Mouse (Mus musculus) heart, postnatal 0 days (tissue): ENCODE measurements around the gene Lrrk1. TPM values are rescaled to one million over a fixed set of nuclear protein-coding genes. Genes with fewer than 3 reads are reported as not detected.

Experiments
- ATAC-seq: fragments of 200-750 bp; cut with Nextera tagmentation; 2 replicates; pipeline ENCODE4 v1.8.0; 2017; ENCODE audit warnings: low read depth, moderate number of reproducible peaks, moderate library complexity; ENCODE audit not compliant: insufficient read depth
- DNase-seq: peaks from one replicate; pipeline ENCODE4 v3.0.0-alpha.2; 2016; ENCODE audit warnings: low spot score
- H3K27ac ChIP-seq: fragments of 300-500 bp; sonication (generic); 2 replicates; pipeline ENCODE4 v1.5.1; 2014; ENCODE audit warnings: low read depth, mild to moderate bottlenecking
- H3K27me3 ChIP-seq: fragments of 300-500 bp; sonication (generic); 2 replicates; pipeline ENCODE4 v1.6.1; 2014; ENCODE audit warnings: low read length, mixed read lengths; ENCODE audit not compliant: control insufficient read depth, insufficient read depth
- H3K36me3 ChIP-seq: fragments of 300-500 bp; sonication (generic); replicated peaks from 2 replicates; pipeline ENCODE4 v1.6.1; 2014; ENCODE audit warnings: low read length, mixed read lengths; ENCODE audit not compliant: control insufficient read depth, insufficient read depth
- H3K4me1 ChIP-seq: fragments of 300-500 bp; sonication (generic); 2 replicates; pipeline ENCODE4 v1.6.1; 2014; ENCODE audit warnings: antibody characterized with exemption; ENCODE audit not compliant: control insufficient read depth, insufficient read depth
- H3K4me2 ChIP-seq: fragments of 300-500 bp; sonication (generic); 2 replicates; pipeline ENCODE4 v1.6.1; 2014; ENCODE audit warnings: low read depth, mild to moderate bottlenecking, low read length, moderate library complexity
- H3K4me3 ChIP-seq: fragments of 300-500 bp; sonication (generic); 2 replicates; pipeline ENCODE4 v1.5.1; 2014; ENCODE audit warnings: low read depth, low read length
- H3K9ac ChIP-seq: fragments of 300-500 bp; sonication (generic); replicated peaks from 2 replicates; pipeline ENCODE4 v1.6.1; 2014; ENCODE audit warnings: low read depth, low read length, mixed read lengths
- H3K9me3 ChIP-seq: fragments of 300-500 bp; sonication (generic); replicated peaks from 2 replicates; pipeline ENCODE4 v1.6.1; 2016; ENCODE audit warnings: low read length; ENCODE audit not compliant: control insufficient read depth
- CTCF ChIP-seq: IDR thresholded peaks from 2 replicates; pipeline ENCODE4 v1.5.1; 2016; ENCODE audit warnings: antibody characterized with exemption, control low read depth, low read depth
- EP300 ChIP-seq: IDR thresholded peaks from 2 replicates; pipeline ENCODE4 v1.6.1; 2016; ENCODE audit warnings: antibody characterized with exemption, low read depth
- WGBS: fragments of 180-500 bp; shearing (Covaris S2); extraction: QIAGEN DNeasy Blood & Tissue Kit; methylation state at CpG from one replicate; pipeline ENCODE4 v1.1.7; 2014; 5-methylcytosine and 5-hydroxymethylcytosine counted together
- polyA plus RNA-seq: library from polyadenylated mRNA; unstranded; fragments of >200 nt; fragmentation: Nextera tagmentation; extraction: Ambion mirVana; gene quantifications from 2 replicates; pipeline ENCODE4 v1.2.1, GENCODE M21; 2015
- total RNA-seq: library from RNA; depleted of rRNA; stranded (reverse); fragments of >200 nt; gene quantifications from 2 replicates; pipeline ENCODE4 v1.2.3, GENCODE M21; 2014; ENCODE audit warnings: low replicate concordance

Lrrk1 gene
- total and polyA plus RNA-seq, 2 experiments from 2014 or later: 4.1 to 10.3 TPM

GRCm38 (mm10) chr7:66310670-66311656, 77.2 kb downstream of the Lrrk1 start:
- Histone ChIP-seq H3K9me3 (no peaks in the 10 kb centered on the region), H3K4me3 (no peak overlapping the region), H3K27ac (no peak overlapping the region), H3K9ac (no peak overlapping the region), H3K27me3 (no peaks in the 10 kb centered on the region), H3K4me2 (no peak overlapping the region), H3K4me1 (peaks cover 9% of the 10 kb centered on the region), H3K36me3 (peaks cover 16% of the 10 kb centered on the region)
- WGBS: 70% methylated on average over 26 of the region's 26 CpGs
- ATAC-seq: peak; percentile 30; the same call in 1 of the 2 replicates
- DNase-seq: no peak
- TF ChIP-seq CTCF (no peak), EP300 (no peak)

- Histone ChIP-seq H3K9ac (no peak overlapping the region), H3K27me3 (no peaks in the 10 kb centered on the region), H3K9me3 (no peaks in the 10 kb centered on the region), H3K4me3 (no peak overlapping the region), H3K4me2 (no peak overlapping the region), H3K27ac (no peak overlapping the region), H3K36me3 (peaks cover 18% of the 10 kb centered on the region), H3K4me1 (peaks cover 9% of the 10 kb centered on the region)
- 35% methylated on average over 7 of the region's 7 CpGs for WGBS
- ATAC-seq: 0 out of 2 replicates have a peak, but pooled peaks have one; percentile 39
- no peak for TF ChIP-seq EP300
- peak; percentile 97 for TF ChIP-seq CTCF
- peak; percentile 81 for DNase-seq
Observed at GRCm38 (mm10) chr7:66309950-66310669, 78.0 kb downstream of the Lrrk1 start.

GRCm38 (mm10) chr7:66309240-66309949, 78.8 kb downstream of the Lrrk1 start:
- Histone ChIP-seq H3K27ac (peak overlapping the region; percentile 63), H3K9ac (no peak overlapping the region), H3K4me1 (peaks cover 9% of the 10 kb centered on the region), H3K4me3 (no peak overlapping the region), H3K36me3 (peaks cover 18% of the 10 kb centered on the region), H3K4me2 (no peak overlapping the region; the same call in 1 of the 2 replicates), H3K9me3 (no peaks in the 10 kb centered on the region), H3K27me3 (no peaks in the 10 kb centered on the region)
- DNase-seq (peak; percentile 20), ATAC-seq (peak; percentile 48)
- WGBS: 23% methylated on average over 5 of the region's 5 CpGs
- no peak for TF ChIP-seq CTCF

- H3K27ac ChIP-seq: peak overlapping the region; percentile 63
- DNase-seq (no peak), ATAC-seq (no peak; the same call in 1 of the 2 replicates)
- H3K9ac ChIP-seq: no peak overlapping the region
- no peaks in the 10 kb centered on the region for H3K9me3 ChIP-seq
- 65% methylated on average over 13 of the region's 13 CpGs for WGBS
- peaks cover 14% of the 10 kb centered on the region for H3K36me3 ChIP-seq
- TF ChIP-seq CTCF (no peak), EP300 (no peak)
- H3K4me2 ChIP-seq: no peak overlapping the region; the same call in 1 of the 2 replicates
- H3K27me3 ChIP-seq: no peaks in the 10 kb centered on the region
- H3K4me3 ChIP-seq: no peak overlapping the region
- H3K4me1 ChIP-seq: peaks cover 9% of the 10 kb centered on the region
Observed at GRCm38 (mm10) chr7:66308581-66309239, 79.4 kb downstream of the Lrrk1 start.

- H3K27me3 ChIP-seq: no peaks in the 10 kb centered on the region
- no peaks in the 10 kb centered on the region for H3K9me3 ChIP-seq
- H3K36me3 ChIP-seq: peaks cover 14% of the 10 kb centered on the region
- H3K4me3 ChIP-seq: no peak overlapping the region
- no peak overlapping the region for H3K27ac ChIP-seq
- WGBS: 90% methylated on average over 2 of the region's 2 CpGs
- peaks cover 9% of the 10 kb centered on the region for H3K4me1 ChIP-seq
- H3K9ac ChIP-seq: no peak overlapping the region
- DNase-seq (no peak), ATAC-seq (no peak)
- H3K4me2 ChIP-seq: no peak overlapping the region
- TF ChIP-seq EP300: no peak
- no peak for TF ChIP-seq CTCF
Observed at GRCm38 (mm10) chr7:66307791-66308190, 80.4 kb downstream of the Lrrk1 start.
